Mouse (Mus musculus) stomach, embryonic 16.5 days (tissue): ENCODE data around the gene Pou2f3. TPM values are rescaled to one million over a fixed set of nuclear protein-coding genes. Genes with fewer than 3 reads are reported as not detected.
A peak's percentile ranks its signal among the peaks of the same experiment; 100 is the strongest.

Experiments used
- ATAC-seq: fragments of 200-750 bp; cut with Nextera tagmentation; 2 replicates; pipeline ENCODE4 v1.8.0; 2017; ENCODE audit warnings: moderate number of reproducible peaks, moderate TSS enrichment; ENCODE audit not compliant: insufficient read depth, low FRiP score
- H3K27ac ChIP-seq: fragments of 300-500 bp; sonication (generic); 2 replicates; pipeline ENCODE4 v1.5.1; 2014; ENCODE audit warnings: low read length
- H3K27me3 ChIP-seq: fragments of 300-500 bp; sonication (generic); 2 replicates; pipeline ENCODE4 v1.6.1; 2014; ENCODE audit warnings: low read length, control low read depth, mixed read lengths; ENCODE audit not compliant: control insufficient read depth, insufficient read depth
- H3K36me3 ChIP-seq: fragments of 300-500 bp; sonication (generic); 2 replicates; pipeline ENCODE4 v1.6.1; 2014; ENCODE audit warnings: low read length; ENCODE audit not compliant: control insufficient read depth, insufficient read depth
- H3K4me1 ChIP-seq: fragments of 300-500 bp; sonication (generic); 2 replicates; pipeline ENCODE4 v1.6.1; 2014; ENCODE audit warnings: low read length, control low read depth, mixed read lengths; ENCODE audit not compliant: control insufficient read depth, insufficient read depth
- H3K4me2 ChIP-seq: fragments of 300-500 bp; sonication (generic); 2 replicates; pipeline ENCODE4 v1.6.1; 2014; ENCODE audit warnings: low read depth, low read length, mixed read lengths
- H3K4me3 ChIP-seq: fragments of 300-500 bp; sonication (generic); replicated peaks from 2 replicates; pipeline ENCODE4 v1.5.1; 2014; ENCODE audit warnings: mild to moderate bottlenecking, low read length
- H3K9ac ChIP-seq: fragments of 300-500 bp; sonication (generic); 2 replicates; pipeline ENCODE4 v1.6.1; 2014; ENCODE audit warnings: low read length
- H3K9me3 ChIP-seq: fragments of 300-500 bp; sonication (generic); replicated peaks from 2 replicates; pipeline ENCODE4 v1.6.1; 2016; ENCODE audit warnings: low read length, control low read depth; ENCODE audit not compliant: control insufficient read depth
- WGBS: fragments of 180-500 bp; shearing (Covaris S2); extraction: QIAGEN DNeasy Blood & Tissue Kit; methylation state at CpG from one replicate; pipeline ENCODE4 v1.1.7; 2014; 5-methylcytosine and 5-hydroxymethylcytosine counted together
- polyA plus RNA-seq: library from polyadenylated mRNA; unstranded; fragments of >200 nt; fragmentation: Nextera tagmentation; extraction: Ambion mirVana; gene quantifications from 2 replicates; pipeline ENCODE4 v1.2.1, GENCODE M21; 2015

Gene Pou2f3
- polyA plus RNA-seq, 1 experiment from 2014 or later: 0.98 TPM

GRCm38 (mm10) chr9:43205343-43206021 is 4.7 kb downstream of the Pou2f3 start:
- no peaks in the 10 kb centered on the region for H3K36me3 ChIP-seq
- 2% methylated on average over 41 of the region's 41 CpGs for WGBS
- H3K27me3 ChIP-seq: peaks cover 24% of the 10 kb centered on the region
- H3K4me1 ChIP-seq: peaks cover 26% of the 10 kb centered on the region
- no peak for ATAC-seq
- H3K4me2 ChIP-seq: peak overlapping the region; percentile 77
- H3K9me3 ChIP-seq: no peaks in the 10 kb centered on the region
- no peak overlapping the region for H3K27ac ChIP-seq
- peak overlapping the region; percentile 60 for H3K9ac ChIP-seq
- H3K4me3 ChIP-seq: peak overlapping the region; percentile 44

GRCm38 (mm10) chr9:43200212-43200611 is 10.0 kb downstream of the Pou2f3 start:
- H3K27ac ChIP-seq: no peak overlapping the region
- H3K9ac ChIP-seq: no peak overlapping the region
- H3K4me2 ChIP-seq: no peak overlapping the region
- H3K4me3 ChIP-seq: no peak overlapping the region
- peaks cover 15% of the 10 kb centered on the region for H3K27me3 ChIP-seq
- no peaks in the 10 kb centered on the region for H3K36me3 ChIP-seq
- H3K9me3 ChIP-seq: no peaks in the 10 kb centered on the region
- no peak for ATAC-seq
- WGBS: 11% methylated on average over 5 of the region's 5 CpGs
- H3K4me1 ChIP-seq: peaks cover 10% of the 10 kb centered on the region

GRCm38 (mm10) chr9:43194001-43194400 is 16.2 kb downstream of the Pou2f3 start:
- Histone ChIP-seq H3K9ac (no peak overlapping the region), H3K4me1 (no peaks in the 10 kb centered on the region), H3K9me3 (no peaks in the 10 kb centered on the region), H3K4me2 (no peak overlapping the region), H3K36me3 (no peaks in the 10 kb centered on the region), H3K4me3 (no peak overlapping the region), H3K27me3 (peaks cover 6% of the 10 kb centered on the region; the same call in 1 of the 2 replicates), H3K27ac (no peak overlapping the region)
- 27% methylated on average over 9 of the region's 9 CpGs for WGBS
- ATAC-seq: no peak

GRCm38 (mm10) chr9:43191561-43191960 is 18.6 kb downstream of the Pou2f3 start:
- 46% methylated on average over 4 of the region's 4 CpGs for WGBS
- H3K4me1 ChIP-seq: no peaks in the 10 kb centered on the region
- H3K36me3 ChIP-seq: no peaks in the 10 kb centered on the region
- ATAC-seq: no peak
- H3K9ac ChIP-seq: no peak overlapping the region
- no peak overlapping the region for H3K4me2 ChIP-seq
- no peaks in the 10 kb centered on the region for H3K9me3 ChIP-seq
- no peak overlapping the region for H3K27ac ChIP-seq
- H3K4me3 ChIP-seq: no peak overlapping the region
- H3K27me3 ChIP-seq: peaks cover 6% of the 10 kb centered on the region; the same call in 1 of the 2 replicates

- H3K36me3 ChIP-seq: no peaks in the 10 kb centered on the region
- no peaks in the 10 kb centered on the region for H3K4me1 ChIP-seq
- ATAC-seq: no peak
- H3K27ac ChIP-seq: no peak overlapping the region
- H3K4me3 ChIP-seq: no peak overlapping the region
- 49% methylated on average over 3 of the region's 3 CpGs for WGBS
- no peak overlapping the region for H3K9ac ChIP-seq
- H3K27me3 ChIP-seq: peaks cover 5% of the 10 kb centered on the region; the same call in 1 of the 2 replicates
- no peaks in the 10 kb centered on the region for H3K9me3 ChIP-seq
- H3K4me2 ChIP-seq: no peak overlapping the region
Observed at GRCm38 (mm10) chr9:43189021-43189356, 21.2 kb downstream of the Pou2f3 start.

- 63% methylated on average over 12 of the region's 12 CpGs for WGBS
- no peak for ATAC-seq
- Histone ChIP-seq H3K27ac (no peak overlapping the region), H3K4me2 (no peak overlapping the region), H3K4me3 (no peak overlapping the region), H3K9me3 (no peaks in the 10 kb centered on the region), H3K4me1 (no peaks in the 10 kb centered on the region), H3K36me3 (no peaks in the 10 kb centered on the region), H3K9ac (no peak overlapping the region), H3K27me3 (no peaks in the 10 kb centered on the region; the same call in 1 of the 2 replicates)
Observed at GRCm38 (mm10) chr9:43188309-43189020, 21.7 kb downstream of the Pou2f3 start.

GRCm38 (mm10) chr9:43179614-43180013 is 30.6 kb downstream of the Pou2f3 start:
- no peak overlapping the region for H3K27ac ChIP-seq
- whole genome bisulfite sequencing: 32% methylated on average over 5 of the region's 5 CpGs
- no peak for ATAC-seq
- no peaks in the 10 kb centered on the region for H3K27me3 ChIP-seq
- no peak overlapping the region for H3K4me3 ChIP-seq
- no peaks in the 10 kb centered on the region for H3K36me3 ChIP-seq
- peaks cover 12% of the 10 kb centered on the region; the same call in 1 of the 2 replicates for H3K4me1 ChIP-seq
- H3K9ac ChIP-seq: 0 out of 2 replicates have a peak overlapping the region, but pooled peaks have one; percentile 9
- H3K9me3 ChIP-seq: no peaks in the 10 kb centered on the region
- no peak overlapping the region for H3K4me2 ChIP-seq

GRCm38 (mm10) chr9:43178172-43178571 is 32.0 kb downstream of the Pou2f3 start:
- Histone ChIP-seq H3K4me1 (peaks cover 12% of the 10 kb centered on the region; the same call in 1 of the 2 replicates), H3K4me2 (no peak overlapping the region), H3K27ac (no peak overlapping the region), H3K36me3 (no peaks in the 10 kb centered on the region), H3K27me3 (no peaks in the 10 kb centered on the region), H3K9me3 (no peaks in the 10 kb centered on the region), H3K9ac (no peak overlapping the region), H3K4me3 (no peak overlapping the region)
- WGBS: 57% methylated on average over 7 of the region's 7 CpGs
- no peak for ATAC-seq

- Histone ChIP-seq H3K36me3 (no peaks in the 10 kb centered on the region), H3K4me1 (peaks cover 20% of the 10 kb centered on the region), H3K4me3 (no peak overlapping the region), H3K4me2 (no peak overlapping the region), H3K9me3 (no peaks in the 10 kb centered on the region), H3K27ac (no peak overlapping the region), H3K27me3 (no peaks in the 10 kb centered on the region), H3K9ac (no peak overlapping the region)
- ATAC-seq: no peak
- WGBS: 51% methylated on average over 8 of the region's 8 CpGs
Observed at GRCm38 (mm10) chr9:43167081-43167480, 43.1 kb downstream of the Pou2f3 start.
